Mouse (Mus musculus) liver, adult 2 months (tissue): ENCODE measurements at regions not wholly inside any gene's neighbourhood (a gene's known extent, or its start where the extent isn't known, plus 50 kb on each side); places are given as distances from the start of the nearest gene placed in this dataset.

Experiments used
- DNase-seq: peaks from one replicate; pipeline ENCODE4 v3.0.0-alpha.2; 2011; ENCODE audit warnings: low read depth, low spot score; ENCODE audit errors: extremely low read depth
- H3K27ac ChIP-seq: fragments of 200-500 bp; replicated peaks from 2 replicates; pipeline ENCODE4 v1.5.1; 2012; ENCODE audit warnings: low read depth, mild to moderate bottlenecking, control low read depth, inconsistent platforms, low read length; ENCODE audit not compliant: insufficient read depth
- H3K27me3 ChIP-seq: fragments of 200-500 bp; 2 replicates; pipeline ENCODE4 v1.6.1; 2012; ENCODE audit warnings: mild to moderate bottlenecking, moderate library complexity, low read length, inconsistent platforms; ENCODE audit not compliant: control insufficient read depth, insufficient read depth
- H3K36me3 ChIP-seq: fragments of 200-500 bp; 2 replicates; pipeline ENCODE4 v1.6.1; 2012; ENCODE audit warnings: low read length, inconsistent platforms; ENCODE audit not compliant: control insufficient read depth, insufficient read depth
- H3K4me1 ChIP-seq: fragments of 200-500 bp; 2 replicates; pipeline ENCODE4 v1.6.1; 2011; ENCODE audit warnings: low read length; ENCODE audit not compliant: control insufficient read depth, insufficient read depth
- H3K4me3 ChIP-seq: fragments of 200-500 bp; 2 replicates; pipeline ENCODE4 v1.5.1; 2011; ENCODE audit warnings: low read depth, mild to moderate bottlenecking, control low read depth, low read length, moderate library complexity; ENCODE audit not compliant: insufficient read depth
- H3K79me2 ChIP-seq: fragments of 200-500 bp; 2 replicates; pipeline ENCODE4 v1.6.1; 2012; ENCODE audit warnings: inconsistent platforms, mild to moderate bottlenecking, low read length, moderate library complexity; ENCODE audit not compliant: control insufficient read depth, insufficient read depth
- H3K9ac ChIP-seq: fragments of 200-500 bp; 2 replicates; pipeline ENCODE4 v1.6.1; 2012; ENCODE audit warnings: low read depth, mild to moderate bottlenecking, control low read depth, inconsistent platforms, low read length
- CTCF ChIP-seq: fragments of 200-500 bp; IDR thresholded peaks from 2 replicates; pipeline ENCODE4 v1.5.1; 2011; ENCODE audit warnings: low read depth, low read length, control low read depth
- POLR2A ChIP-seq: fragments of 200-500 bp; IDR thresholded peaks from 2 replicates; pipeline ENCODE4 v1.6.1; 2011; ENCODE audit warnings: low read length, control low read depth; ENCODE audit not compliant: insufficient read depth; ENCODE audit errors: extremely low read depth
- WGBS: fragments of 180-500 bp; shearing (Covaris S2); methylation state at CpG from one replicate; pipeline ENCODE4 v1.1.7; 2018; 5-methylcytosine and 5-hydroxymethylcytosine counted together

DNA sequence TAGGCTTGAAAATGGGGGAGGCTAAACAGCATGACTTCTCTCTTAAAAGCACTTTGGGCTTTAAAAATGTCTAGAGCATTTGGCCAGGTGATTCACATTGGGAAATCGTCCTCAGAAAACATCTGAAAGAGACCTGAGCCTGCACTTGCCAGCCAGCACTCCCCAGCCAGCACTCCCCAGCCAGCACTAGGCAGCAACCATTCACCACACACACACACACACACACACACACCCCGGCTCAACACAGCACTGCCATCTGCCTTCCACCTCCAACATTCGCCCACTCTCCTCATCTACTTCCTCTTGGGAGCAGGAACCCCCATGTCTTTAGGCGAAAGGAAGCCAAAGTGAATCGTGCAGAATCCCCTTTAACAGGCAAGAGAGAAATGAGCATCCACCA is 85.4 kb downstream of the Atp23 start:
- no peaks in the 10 kb centered on the region for H3K36me3 ChIP-seq
- 66% methylated on average over 5 of the region's 5 CpGs for WGBS
- DNase-seq = no peak
- H3K9ac ChIP-seq = no peak overlapping the region
- no peak overlapping the region for H3K27ac ChIP-seq
- H3K27me3 ChIP-seq = no peaks in the 10 kb centered on the region
- TF ChIP-seq CTCF (no peak), POLR2A (no peak)
- no peak overlapping the region for H3K4me3 ChIP-seq
- H3K79me2 ChIP-seq = no peaks in the 10 kb centered on the region
- H3K4me1 ChIP-seq = no peaks in the 10 kb centered on the region

GRCm38 (mm10) chr10:126814968-126815367 is 86.2 kb downstream of the Atp23 start:
- Histone ChIP-seq H3K4me1 (no peaks in the 10 kb centered on the region), H3K79me2 (no peaks in the 10 kb centered on the region), H3K9ac (no peak overlapping the region), H3K36me3 (no peaks in the 10 kb centered on the region), H3K27me3 (no peaks in the 10 kb centered on the region), H3K4me3 (no peak overlapping the region), H3K27ac (no peak overlapping the region)
- 94% methylated on average over 18 of the region's 18 CpGs for WGBS
- DNase-seq = no peak
- TF ChIP-seq CTCF (no peak), POLR2A (no peak)

GRCm38 (mm10) chr10:126813051-126813593 is 88.0 kb downstream of the Atp23 start:
- WGBS = 92% methylated on average over 6 of the region's 6 CpGs

GRCm38 (mm10) chr10:126812243-126812755 is 88.9 kb downstream of the Atp23 start:
- DNase-seq = no peak
- no peak for TF ChIP-seq POLR2A
- TF ChIP-seq CTCF = no peak
- Histone ChIP-seq H3K79me2 (no peaks in the 10 kb centered on the region), H3K27me3 (no peaks in the 10 kb centered on the region), H3K4me1 (no peaks in the 10 kb centered on the region), H3K4me3 (no peak overlapping the region), H3K27ac (no peak overlapping the region), H3K36me3 (no peaks in the 10 kb centered on the region), H3K9ac (no peak overlapping the region)
- WGBS = 56% methylated on average over 7 of the region's 7 CpGs

More at GRCm38 (mm10) chr10:126813051-126813593, 88.0 kb downstream of the Atp23 start:
- no peak overlapping the region for H3K27ac ChIP-seq
- no peaks in the 10 kb centered on the region for H3K36me3 ChIP-seq
- no peak for DNase-seq
- H3K27me3 ChIP-seq = no peaks in the 10 kb centered on the region
- no peaks in the 10 kb centered on the region for H3K4me1 ChIP-seq
- H3K4me3 ChIP-seq = no peak overlapping the region
- TF ChIP-seq CTCF (no peak), POLR2A (no peak)
- no peak overlapping the region for H3K9ac ChIP-seq
- no peaks in the 10 kb centered on the region for H3K79me2 ChIP-seq

DNA sequence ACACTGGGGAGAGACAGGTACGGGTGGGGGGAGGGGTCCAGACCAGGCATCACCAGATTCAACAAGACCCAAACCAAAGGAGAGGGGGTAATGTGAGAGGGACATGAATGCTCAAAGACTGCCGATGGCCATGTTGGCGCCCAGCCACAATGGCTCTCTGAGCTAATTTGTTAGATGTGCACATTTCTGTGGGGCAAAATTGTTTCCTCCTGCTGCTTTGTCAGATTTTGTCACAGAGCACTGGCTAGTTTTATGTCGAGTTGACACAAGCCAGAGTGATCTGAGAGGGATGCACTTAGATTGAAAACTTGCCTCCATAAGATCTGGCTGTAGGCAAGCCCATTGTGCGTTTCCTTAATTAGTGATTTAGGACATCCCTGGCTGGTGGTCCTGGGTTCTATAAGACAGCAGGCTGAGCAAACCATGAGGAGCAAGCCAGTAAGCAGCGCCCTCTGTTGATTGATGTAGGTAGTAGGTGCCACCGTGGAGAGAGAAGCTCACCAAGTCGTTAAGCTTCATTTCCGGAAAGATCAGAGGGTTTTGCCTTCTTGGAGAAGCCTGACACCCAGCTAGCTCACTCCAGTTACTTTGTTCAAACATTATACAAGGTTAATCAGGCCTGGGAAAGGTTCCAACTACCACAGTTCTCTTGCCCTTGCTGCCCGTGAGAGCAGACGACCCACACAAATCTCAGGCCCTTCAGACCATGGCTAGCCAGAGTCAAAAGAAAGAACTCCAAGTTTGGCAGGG is 90.6 kb downstream of the Atp23 start:
- no peaks in the 10 kb centered on the region for H3K79me2 ChIP-seq
- H3K9ac ChIP-seq = no peak overlapping the region
- no peaks in the 10 kb centered on the region for H3K27me3 ChIP-seq
- H3K4me1 ChIP-seq = no peaks in the 10 kb centered on the region
- no peak overlapping the region for H3K27ac ChIP-seq
- TF ChIP-seq CTCF = no peak
- TF ChIP-seq POLR2A = no peak
- WGBS = 70% methylated on average over 11 of the region's 11 CpGs
- H3K4me3 ChIP-seq = no peak overlapping the region
- H3K36me3 ChIP-seq = no peaks in the 10 kb centered on the region
- no peak for DNase-seq

DNA sequence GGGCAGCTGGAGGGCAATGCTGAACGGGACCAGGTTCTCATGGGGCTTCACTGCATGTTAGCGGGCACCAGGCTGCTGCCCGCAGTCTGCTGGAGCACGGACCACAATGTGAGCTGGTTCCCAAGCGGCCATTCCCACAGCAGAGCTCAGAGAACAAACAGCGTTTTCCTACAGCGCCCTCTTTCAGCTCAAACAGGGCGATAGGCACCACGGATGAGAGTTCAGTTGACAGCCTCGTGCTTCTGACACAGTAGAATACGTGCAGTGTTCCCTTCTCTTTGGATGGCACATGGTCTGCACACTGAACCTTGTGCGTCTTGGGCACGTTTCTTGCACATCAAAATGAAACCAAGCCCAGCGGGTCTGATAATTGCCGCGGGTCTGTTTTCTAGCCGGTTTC is 91.6 kb downstream of the Atp23 start:
- 48% methylated on average over 17 of the region's 17 CpGs for WGBS
- DNase-seq = peak; percentile 8
- no peak overlapping the region for H3K27ac ChIP-seq
- TF ChIP-seq POLR2A (no peak), CTCF (no peak)
- H3K79me2 ChIP-seq = no peaks in the 10 kb centered on the region
- no peaks in the 10 kb centered on the region for H3K4me1 ChIP-seq
- no peaks in the 10 kb centered on the region for H3K27me3 ChIP-seq
- no peak overlapping the region for H3K9ac ChIP-seq
- peak overlapping the region; percentile 17; the same call in 1 of the 2 replicates for H3K4me3 ChIP-seq
- no peaks in the 10 kb centered on the region for H3K36me3 ChIP-seq
